Mouse (Mus musculus): ENCODE data around the gene Ppt2. TPM values are rescaled to one million over a fixed set of nuclear protein-coding genes. Genes with fewer than 3 reads are reported as not detected.

Gene Ppt2
- total and polyA plus RNA-seq, 3 experiments, result 5.5 to 35.1 (median 17.1) TPM

GRCm38 (mm10) chr17:34585121-34585520 lies 43.2 kb downstream of the Ppt2 start:
- Histone ChIP-seq H3K4me1 (ENCODE audit: insufficient read depth, low read depth, low read length) (peaks cover 33% of the 10 kb centered on the region), H3K9me3 (replicated peaks) (no peaks in the 10 kb centered on the region), H3K4me3 (ENCODE audit: low read depth, low read length) (no peak overlapping the region), H3K27me3 (ENCODE audit: insufficient read depth, low read length) (peaks cover 36% of the 10 kb centered on the region), H3K36me3 (replicated peaks) (no peaks in the 10 kb centered on the region)
- TF ChIP-seq GATA1 (IDR thresholded peaks at IDR 0.05; ENCODE audit: borderline replicate concordance, low read length) (no peak), CTCF (IDR thresholded peaks at IDR 0.05; ENCODE audit: low read depth, low read length) (no peak), GATA2 (IDR thresholded peaks at IDR 0.05; ENCODE audit: borderline replicate concordance, low read depth, low read length) (no peak), POLR2AphosphoS5 (IDR thresholded peaks at IDR 0.05; ENCODE audit: insufficient replicate concordance, low read depth, low read length) (no peak), TAL1 (conservative IDR thresholded peaks at IDR 0.05; ENCODE audit: low read depth, low read length) (no peak)
- ATAC-seq (ENCODE audit: extremely low read depth, insufficient number of reproducible peaks, low FRiP score, poor library complexity, severe bottlenecking) (no peak), DNase-seq (ENCODE audit: low spot score) (no peak)

- ATAC-seq (ENCODE audit: extremely low read depth, insufficient number of reproducible peaks, low FRiP score, poor library complexity, severe bottlenecking) (no peak), DNase-seq (ENCODE audit: low spot score) (no peak)
- Histone ChIP-seq H3K4me3 (ENCODE audit: low read depth, low read length) (no peak overlapping the region), H3K9me3 (replicated peaks) (no peaks in the 10 kb centered on the region), H3K36me3 (replicated peaks) (no peaks in the 10 kb centered on the region), H3K4me1 (ENCODE audit: insufficient read depth, low read depth, low read length) (peaks cover 20% of the 10 kb centered on the region), H3K27me3 (ENCODE audit: insufficient read depth, low read length) (peaks cover 39% of the 10 kb centered on the region)
- no peak for TF ChIP-seq CTCF (IDR thresholded peaks at IDR 0.05; ENCODE audit: low read depth, low read length)
- no peak for TF ChIP-seq TAL1 (conservative IDR thresholded peaks at IDR 0.05; ENCODE audit: low read depth, low read length)
- no peak for TF ChIP-seq GATA1 (IDR thresholded peaks at IDR 0.05; ENCODE audit: borderline replicate concordance, low read length)
- no peak for TF ChIP-seq GATA2 (IDR thresholded peaks at IDR 0.05; ENCODE audit: borderline replicate concordance, low read depth, low read length)
- TF ChIP-seq POLR2AphosphoS5 (IDR thresholded peaks at IDR 0.05; ENCODE audit: insufficient replicate concordance, low read depth, low read length), result no peak
Measured at GRCm38 (mm10) chr17:34583819-34584218, 44.5 kb downstream of the Ppt2 start.

DNA sequence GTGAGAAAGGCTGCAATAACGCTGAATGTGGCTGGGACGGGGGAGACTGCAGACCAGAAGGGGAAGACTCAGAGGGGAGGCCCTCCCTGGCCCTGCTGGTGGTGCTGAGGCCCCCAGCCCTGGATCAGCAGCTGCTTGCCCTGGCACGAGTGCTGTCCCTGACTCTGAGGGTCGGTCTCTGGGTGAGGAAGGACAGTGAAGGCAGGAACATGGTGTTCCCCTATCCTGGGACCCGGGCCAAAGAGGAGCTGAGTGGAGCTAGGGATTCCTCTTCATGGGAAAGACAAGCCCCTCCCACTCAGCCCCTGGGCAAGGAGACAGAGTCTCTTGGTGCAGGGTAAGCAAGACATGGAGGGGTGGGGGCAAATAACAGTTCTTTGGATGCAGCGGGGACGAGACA lies 44.9 kb downstream of the Ppt2 start:
- TF ChIP-seq GATA2 (IDR thresholded peaks at IDR 0.05; ENCODE audit: borderline replicate concordance, low read depth, low read length) (no peak), TAL1 (conservative IDR thresholded peaks at IDR 0.05; ENCODE audit: low read depth, low read length) (no peak), GATA1 (IDR thresholded peaks at IDR 0.05; ENCODE audit: borderline replicate concordance, low read length) (no peak), POLR2AphosphoS5 (IDR thresholded peaks at IDR 0.05; ENCODE audit: insufficient replicate concordance, low read depth, low read length) (no peak), CTCF (IDR thresholded peaks at IDR 0.05; ENCODE audit: low read depth, low read length) (no peak)
- Histone ChIP-seq H3K4me1 (ENCODE audit: insufficient read depth, low read depth, low read length) (peaks cover 16% of the 10 kb centered on the region), H3K27me3 (ENCODE audit: insufficient read depth, low read length) (peaks cover 39% of the 10 kb centered on the region), H3K4me3 (ENCODE audit: low read depth, low read length) (no peak overlapping the region), H3K36me3 (replicated peaks) (no peaks in the 10 kb centered on the region), H3K9me3 (replicated peaks) (no peaks in the 10 kb centered on the region)
- ATAC-seq (ENCODE audit: extremely low read depth, insufficient number of reproducible peaks, low FRiP score, poor library complexity, severe bottlenecking) (no peak), DNase-seq (ENCODE audit: low spot score) (no peak)

GRCm38 (mm10) chr17:34582528-34582927 lies 45.8 kb downstream of the Ppt2 start:
- no peak for TF ChIP-seq GATA2 (IDR thresholded peaks at IDR 0.05; ENCODE audit: borderline replicate concordance, low read depth, low read length)
- no peak for TF ChIP-seq POLR2AphosphoS5 (IDR thresholded peaks at IDR 0.05; ENCODE audit: insufficient replicate concordance, low read depth, low read length)
- TF ChIP-seq TAL1 (conservative IDR thresholded peaks at IDR 0.05; ENCODE audit: low read depth, low read length), result no peak
- TF ChIP-seq GATA1 (IDR thresholded peaks at IDR 0.05; ENCODE audit: borderline replicate concordance, low read length), result no peak
- no peak for TF ChIP-seq CTCF (IDR thresholded peaks at IDR 0.05; ENCODE audit: low read depth, low read length)
- no peaks in the 10 kb centered on the region for H3K36me3 ChIP-seq (replicated peaks)
- peaks cover 10% of the 10 kb centered on the region for H3K4me1 ChIP-seq (ENCODE audit: insufficient read depth, low read depth, low read length)
- no peaks in the 10 kb centered on the region for H3K9me3 ChIP-seq (replicated peaks)
- peaks cover 44% of the 10 kb centered on the region for H3K27me3 ChIP-seq (ENCODE audit: insufficient read depth, low read length)
- no peak for ATAC-seq (ENCODE audit: extremely low read depth, insufficient number of reproducible peaks, low FRiP score, poor library complexity, severe bottlenecking)
- no peak overlapping the region for H3K4me3 ChIP-seq (ENCODE audit: low read depth, low read length)
- DNase-seq (ENCODE audit: low spot score), result no peak

- TF ChIP-seq GATA1 (IDR thresholded peaks at IDR 0.05; ENCODE audit: borderline replicate concordance, low read length) (no peak), GATA2 (IDR thresholded peaks at IDR 0.05; ENCODE audit: borderline replicate concordance, low read depth, low read length) (no peak), CTCF (IDR thresholded peaks at IDR 0.05; ENCODE audit: low read depth, low read length) (no peak)
- ATAC-seq (ENCODE audit: extremely low read depth, insufficient number of reproducible peaks, low FRiP score, poor library complexity, severe bottlenecking), result no peak
- Histone ChIP-seq H3K4me3 (ENCODE audit: low read depth, low read length) (no peak overlapping the region), H3K9me3 (replicated peaks) (no peaks in the 10 kb centered on the region), H3K4me1 (ENCODE audit: insufficient read depth, low read depth, low read length) (peaks cover 13% of the 10 kb centered on the region), H3K36me3 (replicated peaks) (no peaks in the 10 kb centered on the region), H3K27me3 (ENCODE audit: insufficient read depth, low read length) (peaks cover 65% of the 10 kb centered on the region)
- no peak for DNase-seq (ENCODE audit: low spot score)
Measured at GRCm38 (mm10) chr17:34578070-34578469, 50.2 kb downstream of the Ppt2 start.

DNA sequence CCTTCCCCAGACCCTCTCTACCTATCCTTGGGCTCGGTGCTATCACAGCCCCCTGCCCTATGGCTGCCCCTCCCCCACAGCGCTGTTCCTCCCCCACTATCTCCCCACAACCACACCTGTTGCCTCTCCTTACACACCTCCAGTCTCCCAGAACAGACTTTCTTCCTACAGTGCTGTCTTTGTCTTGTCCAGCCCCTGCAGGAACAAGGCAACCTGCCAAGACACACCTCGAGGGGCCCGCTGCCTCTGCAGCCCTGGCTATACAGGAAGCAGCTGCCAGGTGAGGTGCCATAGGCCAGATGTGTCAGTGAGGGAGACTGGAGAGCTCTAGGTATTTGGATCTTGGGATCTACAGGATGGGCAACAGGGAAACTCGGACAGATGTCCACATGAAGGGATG lies 51.7 kb downstream of the Ppt2 start:
- Histone ChIP-seq H3K4me1 (ENCODE audit: insufficient read depth, low read depth, low read length) (peaks cover 21% of the 10 kb centered on the region), H3K27me3 (ENCODE audit: insufficient read depth, low read length) (peaks cover 65% of the 10 kb centered on the region), H3K36me3 (replicated peaks) (no peaks in the 10 kb centered on the region), H3K4me3 (ENCODE audit: low read depth, low read length) (no peak overlapping the region), H3K9me3 (replicated peaks) (no peaks in the 10 kb centered on the region)
- TF ChIP-seq GATA2 (IDR thresholded peaks at IDR 0.05; ENCODE audit: borderline replicate concordance, low read depth, low read length) (no peak), CTCF (IDR thresholded peaks at IDR 0.05; ENCODE audit: low read depth, low read length) (no peak), GATA1 (IDR thresholded peaks at IDR 0.05; ENCODE audit: borderline replicate concordance, low read length) (no peak), POLR2AphosphoS5 (IDR thresholded peaks at IDR 0.05; ENCODE audit: insufficient replicate concordance, low read depth, low read length) (no peak), TAL1 (conservative IDR thresholded peaks at IDR 0.05; ENCODE audit: low read depth, low read length) (no peak)
- DNase-seq (ENCODE audit: low spot score) (no peak), ATAC-seq (ENCODE audit: extremely low read depth, insufficient number of reproducible peaks, low FRiP score, poor library complexity, severe bottlenecking) (no peak)
